Comparison of ENCODE assay signal across 24 mouse cellular contexts in the genomic region with DNA sequence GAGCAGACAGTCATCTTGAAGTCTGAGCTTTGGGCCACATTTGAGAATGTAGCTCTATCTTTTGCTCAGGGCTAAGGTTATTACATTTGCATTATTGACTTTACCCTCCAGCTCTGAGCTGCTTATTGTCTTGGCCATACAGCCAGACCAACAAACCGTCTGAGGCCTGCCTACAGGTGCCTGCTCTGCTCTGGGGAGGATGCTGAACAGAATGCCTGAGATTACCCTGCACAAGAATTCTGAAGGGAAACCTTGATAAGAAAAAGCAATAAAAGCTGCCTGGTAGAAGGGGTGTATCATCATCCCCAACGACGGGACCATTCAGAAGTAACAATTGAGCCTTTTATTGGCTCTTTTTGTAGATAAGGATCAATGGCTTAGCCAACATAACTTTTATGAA.
"Had no signal": no experiment of that assay in that cellular context is flagged by ENCODE, and none has a peak within 500 bp of the region (broad histone marks: within the 10 kb centered on the region; RNA-seq: fewer than 3 reads in every experiment).

No protein-coding gene starts in this region.

- H3K9ac ChIP-seq: heart, embryonic 12.5 days; hindbrain, embryonic 12.5 days; hindbrain, embryonic 14.5 days; limb, embryonic 12.5 days; liver, embryonic 13.5 days had no signal

- H3K4me3 ChIP-seq: heart, adult 2 months; heart, embryonic 12.5 days; hindbrain, embryonic 10.5 days; hindbrain, embryonic 12.5 days; layer of hippocampus, adult 2 months; left cerebral cortex, adult 2 months; limb, embryonic 10.5 days; limb, embryonic 12.5 days; liver, embryonic 13.5 days had no signal

- H3K27ac ChIP-seq: heart, adult 2 months; hindbrain, embryonic 10.5 days; hindbrain, embryonic 12.5 days; hindbrain, embryonic 14.5 days; layer of hippocampus, adult 2 months; left cerebral cortex, adult 2 months; limb, embryonic 10.5 days; limb, embryonic 12.5 days; liver, embryonic 13.5 days had no signal

- H3K4me1 ChIP-seq: heart, embryonic 12.5 days; hindbrain, embryonic 12.5 days; limb, embryonic 12.5 days; liver, embryonic 13.5 days had no signal

- H3K9me3 ChIP-seq: hindbrain, embryonic 12.5 days; limb, embryonic 10.5 days; liver, embryonic 13.5 days had no signal

- H3K4me2 ChIP-seq: heart, embryonic 12.5 days; hindbrain, embryonic 12.5 days; hindbrain, embryonic 14.5 days; limb, embryonic 12.5 days; liver, embryonic 11.5 days; liver, embryonic 13.5 days had no signal

- H3K27me3 ChIP-seq: heart, embryonic 12.5 days; hindbrain, embryonic 12.5 days; limb, embryonic 12.5 days; liver, embryonic 13.5 days had no signal

- ATAC-seq: hindbrain, embryonic 16.5 days; inflammation-experienced regulatory T-cells, adult 6 months had no signal

- DNase-seq: gastrocnemius, postnatal 14 days; gastrocnemius, postnatal 36 days; heart, adult 11 months; heart, adult 2 months; heart, postnatal 10 days; heart, postnatal 4 days; kidney, adult 18-20 months; kidney, adult 8-10 months; kidney, postnatal 10 days; kidney, postnatal 25 days; kidney, postnatal 4 days; liver; liver, embryonic 13.5 days had no signal

- H3K36me3 ChIP-seq: heart, embryonic 12.5 days; hindbrain, embryonic 10.5 days; hindbrain, embryonic 12.5 days; limb, embryonic 10.5 days; limb, embryonic 12.5 days; liver, embryonic 13.5 days had no signal
